Mouse (Mus musculus): ENCODE measurements around the gene Vmn2r17.

Gene Vmn2r17

GRCm38 (mm10) chr5:109419388-109419787 is at the start of gene Vmn2r17:
Vmn2r17 (plus strand) TSS chr5:109419688.
- DNase-seq (ENCODE audit: low read depth, low spot score) = no peak

GRCm38 (mm10) chr5:109466576-109467506 is 47.4 kb downstream of the Vmn2r17 start:
- DNase-seq (ENCODE audit: low read depth, low spot score) = no peak

- DNase-seq (ENCODE audit: low read depth, low spot score) = peak; percentile 49
These were observed 87.2 kb downstream of the Vmn2r17 start for GRCm38 (mm10) chr5:109506729-109507128.

All from A20 (cell line).